Mouse (Mus musculus) spleen, postnatal 14 days (tissue): ENCODE measurements around the gene Osmr.

Experiments used
- DNase-seq, 2 experiments: peaks; one replicate each; pipeline ENCODE4 v3.0.0; 2021 to 2022; ENCODE audit warnings: low spot score in 2 of 2

Osmr gene

DNA sequence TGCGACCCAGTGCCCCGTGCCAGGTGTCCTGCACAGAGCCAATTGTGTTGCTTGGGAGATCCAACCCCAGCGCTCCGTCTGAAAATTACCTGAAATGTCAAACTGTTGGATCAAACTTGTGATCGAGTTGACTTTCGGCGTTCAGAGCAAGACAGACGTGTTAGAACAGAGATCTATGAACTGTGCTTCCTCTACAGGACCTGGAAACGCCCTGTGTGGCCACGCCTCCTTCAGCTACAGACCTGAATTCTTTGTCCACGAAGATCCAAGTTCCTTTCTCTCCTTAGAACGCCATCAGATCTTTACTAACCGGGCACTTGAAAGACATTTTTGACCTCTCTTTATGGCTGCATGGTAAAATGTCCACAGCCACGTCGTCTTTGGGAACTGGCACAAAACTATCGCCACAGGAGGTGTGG is at the start of gene Osmr:
TSS of gene Osmr (minus strand) at position 369 of the 419 bp plus-strand sequence.
- DNase-seq = no peak

- no peak for DNase-seq
Measured at GRCm38 (mm10) chr15:6919406-6919805, 44.6 kb upstream of the Osmr start.

DNA sequence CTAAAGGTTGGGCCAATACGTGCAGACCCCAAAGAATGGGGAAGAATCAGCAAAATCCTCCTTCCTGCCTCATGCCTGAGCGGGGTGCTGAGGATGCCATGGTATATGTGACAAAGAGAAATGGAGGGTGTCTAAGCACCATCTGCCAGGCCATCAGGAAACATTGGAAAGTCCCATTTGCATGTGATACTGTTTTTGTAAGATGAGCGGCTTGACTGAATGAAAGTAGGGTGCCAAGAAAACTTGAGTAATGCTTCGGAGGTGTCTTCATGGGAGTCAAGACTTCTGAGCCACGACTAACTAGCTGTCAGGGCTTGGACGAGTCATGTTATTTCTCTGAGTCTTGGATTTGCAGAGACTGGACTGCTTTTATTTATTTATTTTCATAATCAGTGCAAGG is 39.4 kb upstream of the Osmr start:
- DNase-seq = no peak

- DNase-seq = peak; percentile 47 to 62
Measured at GRCm38 (mm10) chr15:6909669-6910068, 34.9 kb upstream of the Osmr start.

GRCm38 (mm10) chr15:6909084-6909483 is 34.3 kb upstream of the Osmr start:
- no peak for DNase-seq

DNA sequence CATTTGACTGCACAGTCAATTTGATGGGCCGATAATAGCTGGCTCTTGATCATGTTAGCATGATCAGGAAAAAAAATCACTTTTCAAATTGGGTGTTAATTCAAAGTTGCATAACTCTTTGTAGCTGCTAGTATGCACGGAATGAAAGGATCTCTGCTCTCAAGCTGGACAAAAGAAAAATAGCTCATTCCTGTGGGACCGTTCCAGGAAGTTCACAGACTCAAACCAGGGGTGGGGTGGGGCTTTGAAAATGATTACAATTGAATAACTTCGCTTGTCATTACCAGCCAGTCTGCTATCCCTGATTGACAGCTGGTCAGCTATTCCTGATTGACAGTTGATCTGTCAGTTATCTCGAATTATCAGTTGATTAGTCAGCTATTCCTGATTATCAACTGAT is 33.8 kb upstream of the Osmr start:
- DNase-seq = no peak

GRCm38 (mm10) chr15:6906260-6907047 is 31.7 kb upstream of the Osmr start:
- no peak for DNase-seq

- no peak for DNase-seq
Measured at GRCm38 (mm10) chr15:6905726-6906125, 31.0 kb upstream of the Osmr start.

- no peak for DNase-seq
Measured at GRCm38 (mm10) chr15:6903286-6903975, 28.7 kb upstream of the Osmr start.

DNA sequence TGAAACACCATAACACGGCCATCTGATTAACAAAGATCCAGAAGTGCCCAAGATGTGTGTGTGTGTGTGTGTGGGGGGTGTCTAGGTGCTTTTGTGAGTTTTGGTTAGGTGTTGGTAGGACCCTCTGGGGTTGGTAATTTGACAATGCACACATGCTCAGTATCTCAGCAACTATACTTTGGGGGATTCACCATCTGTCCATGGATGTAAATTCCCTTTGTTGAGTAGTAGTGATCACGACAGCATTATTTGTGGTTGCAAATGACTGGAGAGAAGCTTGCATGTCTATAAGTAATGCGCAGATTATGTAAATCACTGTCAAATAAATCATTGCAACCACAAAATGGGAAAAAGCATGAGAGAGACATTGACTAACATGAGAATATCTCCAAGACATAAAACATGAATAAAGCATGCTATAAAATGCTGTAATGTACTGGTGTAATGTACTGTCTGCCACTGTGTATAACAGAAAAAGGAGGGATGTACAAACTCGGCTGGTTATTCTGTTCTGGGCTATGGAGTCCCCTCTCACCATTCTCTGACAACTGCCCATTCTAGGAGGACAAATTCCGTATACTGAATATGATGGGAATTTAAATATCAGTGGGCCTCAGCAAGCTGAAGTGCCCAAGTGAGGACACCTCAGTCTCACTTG is 27.3 kb upstream of the Osmr start:
- no peak for DNase-seq

DNA sequence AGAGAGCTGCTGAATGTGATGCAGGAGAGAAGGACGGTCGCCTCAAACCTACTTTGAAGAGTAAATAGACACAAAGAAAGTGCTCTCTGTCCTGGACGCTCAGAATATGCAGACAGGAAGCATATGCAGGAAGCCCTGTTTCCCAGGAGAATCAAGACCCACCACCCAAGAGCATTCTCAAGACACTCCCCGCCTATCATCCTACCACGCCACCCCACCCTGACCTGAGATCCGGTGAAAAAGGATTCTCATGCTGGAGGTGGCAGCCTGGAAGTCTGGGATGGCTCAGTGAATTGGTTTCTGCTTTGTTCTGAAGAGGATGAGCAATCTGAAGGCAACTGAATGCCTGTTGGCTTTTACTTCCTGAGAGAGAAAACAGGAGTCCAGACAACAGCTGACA is 26.5 kb upstream of the Osmr start:
- no peak for DNase-seq

DNA sequence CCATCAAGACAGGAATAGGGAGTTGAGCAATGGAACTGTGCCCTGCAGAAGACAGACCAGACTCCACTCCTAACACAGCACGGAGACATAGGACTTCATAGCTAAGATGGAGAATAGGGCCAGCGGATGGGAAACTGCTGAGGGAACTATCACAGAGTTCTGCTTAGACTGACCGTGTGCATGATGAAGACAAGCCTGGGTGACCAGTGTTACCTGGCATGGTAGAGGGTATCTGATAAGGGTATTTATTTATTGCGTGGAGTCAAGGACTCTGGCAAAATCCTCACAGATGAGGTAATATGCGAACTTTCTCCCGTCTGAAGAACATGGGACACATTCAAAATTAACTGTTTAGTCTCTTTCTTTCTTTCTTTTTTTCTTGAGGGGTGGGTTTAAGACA is 9.5 kb upstream of the Osmr start:
- DNase-seq = no peak

- peak in 1 of 2 experiments; percentile 24 for DNase-seq
Measured at GRCm38 (mm10) chr15:6883816-6884215, 9.0 kb upstream of the Osmr start.

GRCm38 (mm10) chr15:6883091-6883490 is 8.3 kb upstream of the Osmr start:
- no peak for DNase-seq

GRCm38 (mm10) chr15:6882180-6882579 is 7.4 kb upstream of the Osmr start:
- no peak for DNase-seq

GRCm38 (mm10) chr15:6881211-6881610 is 6.4 kb upstream of the Osmr start:
- no peak for DNase-seq

GRCm38 (mm10) chr15:6873807-6874600 is 765 bp downstream of the Osmr start:
- no peak for DNase-seq

GRCm38 (mm10) chr15:6873154-6873806 is 1.5 kb downstream of the Osmr start:
- no peak for DNase-seq

DNA sequence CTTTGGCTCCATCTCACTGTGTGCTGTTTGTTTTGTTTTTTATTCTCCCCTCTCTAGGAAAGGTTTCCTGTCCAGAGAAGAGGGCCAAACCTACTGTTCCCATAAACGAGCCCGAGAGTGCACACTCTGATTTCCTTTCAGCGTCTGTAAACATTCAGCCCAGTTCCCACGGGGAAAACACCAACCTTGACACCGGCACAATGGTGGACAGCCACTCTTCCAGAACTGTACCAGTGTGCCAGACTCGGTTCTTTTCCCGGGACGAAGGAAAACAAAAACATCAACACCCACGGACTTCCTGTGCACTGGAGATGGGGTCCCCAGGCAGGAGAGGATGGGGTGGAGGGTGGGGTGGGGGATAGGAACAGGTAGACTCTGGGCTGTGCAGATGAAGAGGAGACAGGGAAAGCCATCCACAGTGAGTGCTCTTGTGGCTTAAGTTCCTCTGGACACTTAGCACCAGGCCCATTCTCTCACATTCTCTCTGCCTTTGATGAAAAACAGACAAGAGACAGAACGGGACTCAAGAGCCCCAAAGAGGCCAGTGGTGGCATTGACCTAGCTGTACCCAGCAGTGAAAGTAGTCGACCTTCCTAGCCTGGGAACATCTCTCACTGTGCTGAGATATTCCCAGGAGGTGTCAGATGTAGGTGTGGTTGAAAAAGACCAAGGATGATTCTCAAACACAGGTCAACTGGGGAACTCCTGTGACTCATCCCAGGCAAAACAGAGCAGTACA is 3.0 kb downstream of the Osmr start:
- no peak for DNase-seq

DNA sequence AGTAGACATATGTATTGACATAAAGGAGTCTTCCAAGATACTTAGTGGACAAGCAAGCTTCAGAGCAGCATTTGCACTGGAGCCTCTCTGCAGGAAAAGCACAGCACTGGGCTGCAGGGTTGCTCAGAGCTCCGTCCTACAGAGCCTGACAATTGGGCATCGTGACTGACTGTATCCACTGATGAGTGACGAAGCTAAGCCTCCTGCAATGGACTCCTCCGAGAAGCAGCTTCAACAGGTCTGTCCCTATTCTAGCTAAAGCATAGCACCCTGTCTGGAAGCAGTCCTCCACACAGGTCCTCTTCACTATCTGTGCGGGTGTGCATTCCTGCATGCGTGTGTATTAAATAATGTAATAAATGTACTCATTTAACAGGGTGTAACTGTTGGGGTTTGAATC is 7.9 kb downstream of the Osmr start:
- no peak for DNase-seq

DNA sequence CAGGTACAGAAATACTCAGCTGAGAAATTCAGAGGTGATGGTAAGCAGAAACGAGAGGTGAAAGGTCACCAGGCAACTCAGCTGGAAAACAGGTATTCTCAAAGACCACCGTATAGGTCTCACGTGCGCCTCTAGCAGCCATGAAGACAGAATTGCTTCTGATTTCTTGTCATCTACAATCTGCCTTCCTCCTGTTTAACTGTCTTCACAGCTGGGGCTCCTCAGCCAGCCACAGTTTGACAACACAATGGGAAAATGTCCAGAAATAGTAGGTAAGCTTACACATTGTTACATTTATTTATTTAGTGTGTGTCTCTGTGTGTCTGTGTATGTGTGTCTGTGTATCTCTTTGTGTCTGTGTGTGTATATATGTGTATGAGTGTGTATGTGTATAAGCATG is 12.6 kb downstream of the Osmr start:
- DNase-seq = no peak
